Mouse (Mus musculus) embryo, embryonic 11 days (tissue): ENCODE measurements around the gene Prr14.
A peak's percentile ranks its signal among the peaks of the same experiment; 100 is the strongest.

Experiments
- DNase-seq: peaks from one replicate; pipeline ENCODE4 v3.0.0-alpha.2; 2015

Prr14 gene

GRCm38 (mm10) chr7:127512231-127513015 lies 53.0 kb downstream of the Prr14 start:
- DNase-seq: peak; percentile 95

GRCm38 (mm10) chr7:127513016-127513390 lies 53.6 kb downstream of the Prr14 start:
- no peak for DNase-seq

- DNase-seq: no peak
Measured at GRCm38 (mm10) chr7:127513781-127514180, 54.4 kb downstream of the Prr14 start.

GRCm38 (mm10) chr7:127515846-127516245 lies 56.4 kb downstream of the Prr14 start:
- DNase-seq: no peak

- no peak for DNase-seq
Measured at GRCm38 (mm10) chr7:127516344-127516743, 56.9 kb downstream of the Prr14 start.

- no peak for DNase-seq
Measured at GRCm38 (mm10) chr7:127519284-127519683, 59.9 kb downstream of the Prr14 start, which contains the start of gene Gm42715. TSS of gene Gm42715 (plus strand) at chr7:127519584.
